Mouse (Mus musculus) lung, postnatal 10 days (tissue): Measurements from ENCODE around the gene Arl4d.
"Not testable (repeated sequence)": the region's sequence is repeated elsewhere in the genome, so short reads cannot be mapped to it uniquely, and the experiment has no call there.

Experiments used
- DNase-seq: peaks from one replicate; pipeline ENCODE4 v3.0.0; 2021

Gene Arl4d

GRCm38 (mm10) chr11:101646283-101646794, 19.0 kb upstream of the Arl4d start:
- not testable (repeated sequence) for DNase-seq

- DNase-seq = not testable (repeated sequence)
Measured at GRCm38 (mm10) chr11:101647093-101647492, 18.2 kb upstream of the Arl4d start.

- no peak for DNase-seq
Measured at GRCm38 (mm10) chr11:101656356-101656755, 9.0 kb upstream of the Arl4d start.

GRCm38 (mm10) chr11:101657528-101657885, 7.8 kb upstream of the Arl4d start:
- DNase-seq = peak; percentile 48

- peak; percentile 87 for DNase-seq
Measured at GRCm38 (mm10) chr11:101657886-101658750, 7.2 kb upstream of the Arl4d start.

- peak; percentile 81 for DNase-seq
Measured at GRCm38 (mm10) chr11:101658751-101659558, 6.4 kb upstream of the Arl4d start.

- DNase-seq = no peak
Measured at GRCm38 (mm10) chr11:101661191-101661590, 4.2 kb upstream of the Arl4d start.

GRCm38 (mm10) chr11:101661786-101662185, 3.6 kb upstream of the Arl4d start:
- DNase-seq = no peak

- no peak for DNase-seq
Measured at GRCm38 (mm10) chr11:101663229-101664027, 1.9 kb upstream of the Arl4d start.

GRCm38 (mm10) chr11:101665636-101665992, 273 bp downstream of the Arl4d start:
- no peak for DNase-seq

- peak; percentile 33 for DNase-seq
Measured at GRCm38 (mm10) chr11:101666626-101667345, 1.4 kb downstream of the Arl4d start.

GRCm38 (mm10) chr11:101667871-101668532, 2.7 kb downstream of the Arl4d start:
- DNase-seq = peak; percentile 79

- DNase-seq = peak; percentile 77
Measured at GRCm38 (mm10) chr11:101668546-101669261, 3.4 kb downstream of the Arl4d start.

- DNase-seq = no peak
Measured at GRCm38 (mm10) chr11:101670334-101670733, 5.0 kb downstream of the Arl4d start.

- no peak for DNase-seq
Measured at GRCm38 (mm10) chr11:101671255-101671654, 5.9 kb downstream of the Arl4d start.

- DNase-seq = peak; percentile 83
Measured at GRCm38 (mm10) chr11:101673010-101673642, 7.8 kb downstream of the Arl4d start.

GRCm38 (mm10) chr11:101674106-101674505, 8.8 kb downstream of the Arl4d start:
- no peak for DNase-seq

GRCm38 (mm10) chr11:101675349-101675748, 10.0 kb downstream of the Arl4d start:
- DNase-seq = no peak

- DNase-seq = no peak
Measured at GRCm38 (mm10) chr11:101677655-101678054, 12.3 kb downstream of the Arl4d start.

- no peak for DNase-seq
Measured at GRCm38 (mm10) chr11:101678770-101679169, 13.4 kb downstream of the Arl4d start.
